ENCODE assay signal across 8 mouse cellular contexts in the genomic region with DNA sequence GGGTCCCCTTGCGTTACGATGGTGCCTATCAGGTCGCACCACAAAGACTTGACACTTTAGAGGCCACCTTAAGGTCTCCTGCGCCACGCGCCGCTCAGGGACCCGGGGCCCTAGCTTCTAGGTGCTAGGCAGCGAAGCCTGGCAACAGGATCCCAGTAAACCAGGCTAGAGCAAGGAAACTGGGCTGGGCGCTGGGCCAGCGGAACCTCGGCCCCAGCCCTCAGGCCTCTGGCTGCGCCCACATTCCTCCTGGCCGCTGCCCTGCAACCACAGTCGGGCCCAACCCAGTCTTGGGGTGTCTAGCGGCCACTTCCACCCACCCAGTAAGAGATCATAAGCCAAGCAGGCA. TPM values are rescaled to one million over a fixed set of nuclear protein-coding genes. Genes with fewer than 3 reads are reported as not detected.
DNase-seq lines count a peak whose midpoint lies in the region; ATAC-seq and TF ChIP-seq lines count a peak whose summit lies in the region.

No protein-coding gene starts in this region.

- peak overlapping the region; percentile 32 for H3K4me3 ChIP-seq in embryonic fibroblast, embryonic 13.5 days (ENCODE audit: insufficient read depth, low read length)
- peak overlapping the region; percentile 73 for H3K4me3 ChIP-seq in liver, embryonic 15.5 days (replicated peaks)
- H3K4me3 ChIP-seq in neural tube, embryonic 12.5 days, result peak overlapping the region; percentile 99

- peak overlapping the region; percentile 99 for H3K4me2 ChIP-seq in liver, embryonic 15.5 days
- H3K4me2 ChIP-seq in neural tube, embryonic 12.5 days (replicated peaks), result peak overlapping the region; percentile 78

- H3K4me1 ChIP-seq in embryonic fibroblast, embryonic 13.5 days (ENCODE audit: control insufficient read depth, insufficient read depth, low read length), result peaks cover 14% of the 10 kb centered on the region
- peaks cover 98% of the 10 kb centered on the region for H3K4me1 ChIP-seq in liver, embryonic 15.5 days (replicated peaks)
- H3K4me1 ChIP-seq in neural tube, embryonic 12.5 days, result peaks cover 34% of the 10 kb centered on the region

- peak; percentile 37; the same call in 1 of the 2 replicates for TF ChIP-seq POLR2A in embryonic fibroblast, embryonic 13.5 days (IDR thresholded peaks at IDR 0.05; ENCODE audit: low read depth, low read length)

- peak overlapping the region; percentile 99 for H3K27ac ChIP-seq in embryonic fibroblast, embryonic 13.5 days (ENCODE audit: insufficient read depth, low read length)
- H3K27ac ChIP-seq in liver, embryonic 15.5 days (replicated peaks), result peak overlapping the region; percentile 88
- 0 out of 2 replicates have a peak overlapping the region, but pooled peaks have one; percentile 92 for H3K27ac ChIP-seq in neural tube, embryonic 12.5 days

- no peaks in the 10 kb centered on the region for H3K27me3 ChIP-seq in liver, embryonic 15.5 days
- no peaks in the 10 kb centered on the region for H3K27me3 ChIP-seq in neural tube, embryonic 12.5 days (replicated peaks)

- H3K36me3 ChIP-seq in liver, embryonic 15.5 days (replicated peaks), result peaks cover 20% of the 10 kb centered on the region
- peaks cover 21% of the 10 kb centered on the region for H3K36me3 ChIP-seq in neural tube, embryonic 12.5 days

- DNase-seq in frontal cortex, postnatal 10 days (ENCODE audit: low spot score in 2 of 2), result no peak
- no peak for DNase-seq in spleen, postnatal 10 days (ENCODE audit: low spot score in 2 of 2)

- 0 out of 2 replicates have a peak, but pooled peaks have one; percentile 9 for ATAC-seq in frontal cortex, adult (ENCODE audit: low TSS enrichment)
- peak; percentile 13 for ATAC-seq in CD4-positive, CD25-positive, alpha-beta regulatory T cell, adult 4 months
- ATAC-seq in inflammation-experienced regulatory T-cells, adult 6 months, result peak; percentile 10
- peak; percentile 25 for ATAC-seq in liver, embryonic 15.5 days (ENCODE audit: insufficient read depth)
- ATAC-seq in neural tube, embryonic 12.5 days (ENCODE audit: low FRiP score, low read depth), result peak; percentile 8; the same call in 1 of the 2 replicates

- peak overlapping the region; percentile 86 for H3K9ac ChIP-seq in liver, embryonic 15.5 days
- peak overlapping the region; percentile 100 for H3K9ac ChIP-seq in neural tube, embryonic 12.5 days

- 3% methylated on average over 16 of the region's 16 CpGs for WGBS in liver, embryonic 15.5 days (ENCODE audit: insufficient replicate concordance)
- 3% methylated on average over 16 of the region's 16 CpGs for WGBS in neural tube, embryonic 12.5 days

- no peak for TF ChIP-seq CTCF in embryonic fibroblast, embryonic 13.5 days (IDR thresholded peaks at IDR 0.05; ENCODE audit: borderline replicate concordance, insufficient read depth, low read length)

- no peaks in the 10 kb centered on the region for H3K9me3 ChIP-seq in liver, embryonic 15.5 days (replicated peaks)
- no peaks in the 10 kb centered on the region for H3K9me3 ChIP-seq in neural tube, embryonic 12.5 days

RNA-seq across cellular contexts. Expression of gene Traf4, which starts 0.3 kb away (rescaled TPM):
- 1 to 10 TPM; 3.3 to 6.7 TPM for polyA plus RNA-seq in CD4-positive, CD25-positive, alpha-beta regulatory T cell, adult 4 months (2017; shearing (Covaris generic))
- polyA plus RNA-seq in embryonic fibroblast, embryonic 13.5 days (2011; ENCODE audit: insufficient read length, low read depth, missing spikeins), result 40.5 and 45.1 TPM in 2 replicates
- 1 to 10 TPM; 3.5 to 6.8 (median 3.6) TPM for polyA plus RNA-seq in inflammation-experienced regulatory T-cells, adult 6 months (2017; shearing (Covaris generic))
- polyA plus RNA-seq in liver, embryonic 15.5 days (2015; fragmentation: Nextera tagmentation; extraction: Ambion mirVana), result 27.5 and 32.4 TPM in 2 replicates
- polyA plus RNA-seq in neural tube, embryonic 12.5 days (2016; fragmentation: Nextera tagmentation; extraction: Ambion mirVana), result 153 and 174 TPM in 2 replicates

RNA-seq across cellular contexts. Expression of gene Nek8, which starts 10.7 kb away (rescaled TPM):
- polyA plus RNA-seq in CD4-positive, CD25-positive, alpha-beta regulatory T cell, adult 4 months (2017; shearing (Covaris generic)), result 10 to 100 TPM; 10.4 to 12.2 TPM
- polyA plus RNA-seq in embryonic fibroblast, embryonic 13.5 days (2011; ENCODE audit: insufficient read length, low read depth, missing spikeins), result 12.0 and 17.9 TPM in 2 replicates
- polyA plus RNA-seq in inflammation-experienced regulatory T-cells, adult 6 months (2017; shearing (Covaris generic)), result 10 to 100 TPM in 2 of 3 experiments, 1 to 10 TPM in 1; 9.1 to 13.2 (median 11.3) TPM
- 8.1 and 11.4 TPM in 2 replicates for polyA plus RNA-seq in liver, embryonic 15.5 days (2015; fragmentation: Nextera tagmentation; extraction: Ambion mirVana)
- polyA plus RNA-seq in neural tube, embryonic 12.5 days (2016; fragmentation: Nextera tagmentation; extraction: Ambion mirVana), result 10.2 and 11.1 TPM in 2 replicates

RNA-seq across cellular contexts. Expression of gene Tlcd1, which starts 10.8 kb away (rescaled TPM):
- 1 to 10 TPM; 2.9 to 3.6 TPM for polyA plus RNA-seq in CD4-positive, CD25-positive, alpha-beta regulatory T cell, adult 4 months (2017; shearing (Covaris generic))
- polyA plus RNA-seq in embryonic fibroblast, embryonic 13.5 days (2011; ENCODE audit: insufficient read length, low read depth, missing spikeins), result 13.6 and 15.3 TPM in 2 replicates
- 1 to 10 TPM; 2.7 to 3.6 (median 3.2) TPM for polyA plus RNA-seq in inflammation-experienced regulatory T-cells, adult 6 months (2017; shearing (Covaris generic))
- 43.3 and 44.5 TPM in 2 replicates for polyA plus RNA-seq in liver, embryonic 15.5 days (2015; fragmentation: Nextera tagmentation; extraction: Ambion mirVana)
- 8.2 and 10.5 TPM in 2 replicates for polyA plus RNA-seq in neural tube, embryonic 12.5 days (2016; fragmentation: Nextera tagmentation; extraction: Ambion mirVana)

RNA-seq across cellular contexts. Expression of gene Rpl23a, which starts 17.6 kb away (rescaled TPM):
- polyA plus RNA-seq in CD4-positive, CD25-positive, alpha-beta regulatory T cell, adult 4 months (2017; shearing (Covaris generic)), result 1,000 to 10,000 TPM; 3,408 to 3,991 TPM
- 2,180 and 2,276 TPM in 2 replicates for polyA plus RNA-seq in embryonic fibroblast, embryonic 13.5 days (2011; ENCODE audit: insufficient read length, low read depth, missing spikeins)
- 1,000 to 10,000 TPM; 2,768 to 4,435 (median 3,801) TPM for polyA plus RNA-seq in inflammation-experienced regulatory T-cells, adult 6 months (2017; shearing (Covaris generic))
- 569 and 671 TPM in 2 replicates for polyA plus RNA-seq in liver, embryonic 15.5 days (2015; fragmentation: Nextera tagmentation; extraction: Ambion mirVana)
- polyA plus RNA-seq in neural tube, embryonic 12.5 days (2016; fragmentation: Nextera tagmentation; extraction: Ambion mirVana), result 895 and 982 TPM in 2 replicates

RNA-seq across cellular contexts. Expression of gene Rab34, which starts 22.5 kb away (rescaled TPM):
- polyA plus RNA-seq in CD4-positive, CD25-positive, alpha-beta regulatory T cell, adult 4 months (2017; shearing (Covaris generic)), result not detected
- polyA plus RNA-seq in embryonic fibroblast, embryonic 13.5 days (2011; ENCODE audit: insufficient read length, low read depth, missing spikeins), result 112 and 127 TPM in 2 replicates
- polyA plus RNA-seq in inflammation-experienced regulatory T-cells, adult 6 months (2017; shearing (Covaris generic)), result 1 to 10 TPM in 1 of 3 experiments, not detected in 2; 1.4 TPM
- polyA plus RNA-seq in liver, embryonic 15.5 days (2015; fragmentation: Nextera tagmentation; extraction: Ambion mirVana), result 15.2 and 16.3 TPM in 2 replicates
- 71.0 and 76.5 TPM in 2 replicates for polyA plus RNA-seq in neural tube, embryonic 12.5 days (2016; fragmentation: Nextera tagmentation; extraction: Ambion mirVana)

Comparison
In these comparisons a context has a peak if more than half of its experiments do, and no peak if none do; other contexts are left out.
1. H3K4me3 ChIP-seq: peak in every context shown above with its lines; median percentile 99 in neural tube, embryonic 12.5 days; 73 in liver, embryonic 15.5 days; 32 in embryonic fibroblast, embryonic 13.5 days.